Mouse (Mus musculus): ENCODE measurements around the gene Adgrf3. TPM values are rescaled to one million over a fixed set of nuclear protein-coding genes. Genes with fewer than 3 reads are reported as not detected.

The Adgrf3 gene
- polyA plus RNA-seq (2015; fragmentation: Nextera tagmentation; extraction: Ambion mirVana): not detected in 2 replicates

GRCm38 (mm10) chr5:30205493-30205892, at the start of gene Adgrf3:
Gene Adgrf3 (minus strand): TSS chr5:30205722.
- no peaks in the 10 kb centered on the region for H3K36me3 ChIP-seq
- ATAC-seq (ENCODE audit: low FRiP score, low read depth): no peak; the same call in 1 of the 2 replicates
- WGBS: 17% methylated on average over 5 of the region's 5 CpGs

DNA sequence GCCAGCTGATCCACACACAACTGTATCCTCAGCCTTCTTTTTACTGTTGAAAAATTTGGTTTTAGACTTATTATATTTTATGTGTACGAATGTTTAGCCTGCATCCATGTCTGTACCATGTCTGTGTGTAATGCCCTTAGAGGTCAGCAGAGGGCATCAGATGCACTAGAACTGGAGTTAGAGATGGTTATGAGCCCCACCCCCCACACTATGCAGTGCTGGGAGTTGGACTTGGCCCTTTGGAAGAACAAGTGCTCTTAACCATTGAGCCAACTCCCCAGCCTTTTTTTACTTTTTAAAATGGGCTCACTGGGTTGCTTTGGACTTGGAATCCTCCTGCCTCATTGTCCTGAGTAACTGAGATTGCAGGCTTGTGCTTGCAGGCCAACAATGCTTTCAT, 42.1 kb upstream of the Adgrf3 start:
- Histone ChIP-seq H3K4me2 (replicated peaks) (no peak overlapping the region), H3K4me3 (no peak overlapping the region)
- WGBS: 92% methylated on average over 1 of the region's 1 CpGs

More at GRCm38 (mm10) chr5:30205493-30205892, at the start of gene Adgrf3:
- Histone ChIP-seq H3K27ac (no peak within 1 kb of the TSS), H3K9me3 (no peaks in the 10 kb centered on the region), H3K9ac (no peak within 1 kb of the TSS), H3K27me3 (no peaks in the 10 kb centered on the region), H3K4me3 (no peak within 1 kb of the TSS), H3K4me1 (peaks cover 4% of the 10 kb centered on the region; the same call in 1 of the 2 replicates), H3K4me2 (replicated peaks) (no peak within 1 kb of the TSS)

GRCm38 (mm10) chr5:30245861-30246416, 40.4 kb upstream of the Adgrf3 start:
- 88% methylated on average over 9 of the region's 9 CpGs for WGBS
- Histone ChIP-seq H3K36me3 (peaks cover 21% of the 10 kb centered on the region), H3K9ac (no peak overlapping the region), H3K27ac (no peak overlapping the region), H3K4me2 (replicated peaks) (no peak overlapping the region), H3K9me3 (no peaks in the 10 kb centered on the region), H3K4me1 (peaks cover 26% of the 10 kb centered on the region), H3K4me3 (no peak overlapping the region), H3K27me3 (no peaks in the 10 kb centered on the region)
- no peak for ATAC-seq (ENCODE audit: low FRiP score, low read depth)

More for the DNA sequence above, 42.1 kb upstream of the Adgrf3 start:
- Histone ChIP-seq H3K9me3 (no peaks in the 10 kb centered on the region), H3K9ac (no peak overlapping the region), H3K36me3 (peaks cover 31% of the 10 kb centered on the region), H3K4me1 (peaks cover 21% of the 10 kb centered on the region), H3K27ac (no peak overlapping the region), H3K27me3 (no peaks in the 10 kb centered on the region)
- no peak for ATAC-seq (ENCODE audit: low FRiP score, low read depth)

DNA sequence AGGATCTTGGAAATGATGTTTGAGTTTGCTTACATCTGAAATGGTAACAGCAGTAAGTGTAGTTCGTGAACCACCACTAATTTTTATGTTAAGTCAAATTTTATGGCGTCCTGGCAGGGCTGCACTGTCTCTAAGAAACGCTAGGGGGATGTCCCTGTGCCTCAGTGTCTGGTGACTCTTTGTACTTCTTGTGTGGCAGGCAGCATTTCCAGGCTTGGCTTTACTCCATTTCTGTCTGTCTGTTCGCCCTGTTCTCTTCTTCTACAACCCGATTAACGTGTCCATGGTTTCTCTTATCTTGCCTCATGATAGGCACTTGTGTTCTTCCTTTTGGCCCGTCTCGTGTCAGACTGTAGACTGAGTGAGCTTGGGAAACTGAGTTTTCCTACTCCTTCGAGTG, 38.2 kb upstream of the Adgrf3 start:
- WGBS: 66% methylated on average over 9 of the region's 9 CpGs
- H3K4me1 ChIP-seq: peaks cover 26% of the 10 kb centered on the region
- H3K27ac ChIP-seq: no peak overlapping the region
- H3K27me3 ChIP-seq: no peaks in the 10 kb centered on the region
- H3K4me2 ChIP-seq (replicated peaks): no peak overlapping the region
- no peaks in the 10 kb centered on the region for H3K9me3 ChIP-seq
- peaks cover 7% of the 10 kb centered on the region for H3K36me3 ChIP-seq
- ATAC-seq (ENCODE audit: low FRiP score, low read depth): no peak
- H3K4me3 ChIP-seq: no peak overlapping the region
- H3K9ac ChIP-seq: no peak overlapping the region

DNA sequence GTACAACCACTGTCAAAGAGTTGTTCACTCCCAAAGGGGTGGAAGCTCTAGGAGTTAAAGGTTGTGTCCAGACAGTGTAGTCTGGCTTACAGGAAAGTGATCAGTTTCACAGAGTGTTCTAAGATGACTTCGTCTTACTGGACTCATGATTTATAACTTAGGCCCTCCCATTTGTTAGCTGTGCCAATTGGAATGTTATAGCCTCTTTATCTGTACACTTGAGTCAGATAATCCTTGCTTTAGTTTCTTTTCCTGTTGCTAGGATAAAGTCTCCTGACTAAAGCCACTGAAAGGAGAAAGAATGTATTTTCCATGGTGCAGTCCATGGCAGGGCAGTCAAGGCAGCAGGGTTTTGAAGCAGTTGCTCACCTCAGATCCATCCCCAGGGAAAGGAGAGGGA, 36.9 kb upstream of the Adgrf3 start:
- Histone ChIP-seq H3K27me3 (no peaks in the 10 kb centered on the region), H3K4me2 (replicated peaks) (no peak overlapping the region), H3K9me3 (no peaks in the 10 kb centered on the region), H3K9ac (no peak overlapping the region), H3K4me1 (peaks cover 26% of the 10 kb centered on the region), H3K27ac (no peak overlapping the region), H3K4me3 (no peak overlapping the region), H3K36me3 (peaks cover under 1% of the 10 kb centered on the region)
- WGBS: 40% methylated on average over 1 of the region's 1 CpGs
- no peak for ATAC-seq (ENCODE audit: low FRiP score, low read depth)

DNA sequence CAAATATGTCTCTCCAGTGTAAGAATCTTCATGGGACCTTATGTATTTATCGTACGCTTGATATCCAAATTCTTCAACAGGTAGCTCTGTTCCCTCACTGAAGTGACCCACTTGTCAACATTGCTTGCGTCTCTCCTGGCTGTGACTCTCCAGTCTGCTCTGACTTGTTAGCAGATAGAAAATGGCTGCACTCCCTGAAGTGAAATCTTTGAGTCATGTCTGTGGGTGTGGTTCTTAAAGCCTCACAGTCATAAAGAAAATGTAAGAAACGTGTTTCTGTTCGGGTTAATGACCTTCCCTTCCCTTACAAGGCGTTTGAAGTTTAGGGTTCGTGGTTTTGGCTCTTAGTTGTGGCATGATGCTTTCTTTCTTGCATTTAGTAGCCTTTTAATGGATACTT, 35.0 kb upstream of the Adgrf3 start:
- no peak for ATAC-seq (ENCODE audit: low FRiP score, low read depth)
- Histone ChIP-seq H3K4me1 (peaks cover 24% of the 10 kb centered on the region), H3K27me3 (no peaks in the 10 kb centered on the region), H3K9ac (no peak overlapping the region), H3K27ac (no peak overlapping the region), H3K4me2 (replicated peaks) (no peak overlapping the region), H3K4me3 (no peak overlapping the region), H3K36me3 (no peaks in the 10 kb centered on the region), H3K9me3 (no peaks in the 10 kb centered on the region)
- 64% methylated on average over 7 of the region's 7 CpGs for WGBS

GRCm38 (mm10) chr5:30238533-30238932, 33.0 kb upstream of the Adgrf3 start:
- H3K9me3 ChIP-seq: no peaks in the 10 kb centered on the region
- H3K27me3 ChIP-seq: no peaks in the 10 kb centered on the region
- no peak overlapping the region for H3K27ac ChIP-seq
- no peak for ATAC-seq (ENCODE audit: low FRiP score, low read depth)
- no peak overlapping the region for H3K9ac ChIP-seq
- no peak overlapping the region for H3K4me3 ChIP-seq
- H3K36me3 ChIP-seq: no peaks in the 10 kb centered on the region
- 89% methylated on average over 5 of the region's 5 CpGs for WGBS
- peaks cover 17% of the 10 kb centered on the region for H3K4me1 ChIP-seq
- H3K4me2 ChIP-seq (replicated peaks): no peak overlapping the region

- H3K27me3 ChIP-seq: no peaks in the 10 kb centered on the region
- 82% methylated on average over 2 of the region's 2 CpGs for WGBS
- H3K9ac ChIP-seq: no peak overlapping the region
- H3K4me3 ChIP-seq: no peak overlapping the region
- H3K27ac ChIP-seq: no peak overlapping the region
- no peak for ATAC-seq (ENCODE audit: low FRiP score, low read depth)
- no peaks in the 10 kb centered on the region for H3K9me3 ChIP-seq
- peaks cover 22% of the 10 kb centered on the region for H3K4me1 ChIP-seq
- H3K36me3 ChIP-seq: peaks cover 4% of the 10 kb centered on the region; the same call in 1 of the 2 replicates
- H3K4me2 ChIP-seq (replicated peaks): no peak overlapping the region
Measured at GRCm38 (mm10) chr5:30235641-30236126, 30.2 kb upstream of the Adgrf3 start.

GRCm38 (mm10) chr5:30233979-30234378, 28.5 kb upstream of the Adgrf3 start:
- Histone ChIP-seq H3K4me2 (replicated peaks) (peak overlapping the region; percentile 83), H3K9me3 (no peaks in the 10 kb centered on the region), H3K27me3 (no peaks in the 10 kb centered on the region), H3K27ac (no peak overlapping the region), H3K4me1 (peaks cover 22% of the 10 kb centered on the region), H3K4me3 (peak overlapping the region; percentile 83), H3K36me3 (peaks cover 11% of the 10 kb centered on the region), H3K9ac (peak overlapping the region; percentile 85)
- no peak for ATAC-seq (ENCODE audit: low FRiP score, low read depth)
- 79% methylated on average over 8 of the region's 8 CpGs for WGBS

- Histone ChIP-seq H3K9ac (peak overlapping the region; percentile 85), H3K4me2 (replicated peaks) (peak overlapping the region; percentile 83), H3K27ac (peak overlapping the region; percentile 85), H3K27me3 (no peaks in the 10 kb centered on the region), H3K4me3 (peak overlapping the region; percentile 83), H3K36me3 (peaks cover 11% of the 10 kb centered on the region), H3K9me3 (no peaks in the 10 kb centered on the region), H3K4me1 (peaks cover 22% of the 10 kb centered on the region)
- ATAC-seq (ENCODE audit: low FRiP score, low read depth): no peak
- whole genome bisulfite sequencing: 2% methylated on average over 15 of the region's 15 CpGs
Measured at GRCm38 (mm10) chr5:30233042-30233441, 27.5 kb upstream of the Adgrf3 start.

GRCm38 (mm10) chr5:30232271-30232971, 26.9 kb upstream of the Adgrf3 start, which contains the start of gene Selenoi:
Gene Selenoi (plus strand): TSS chr5:30232581.
- no peaks in the 10 kb centered on the region for H3K9me3 ChIP-seq
- peaks cover 11% of the 10 kb centered on the region for H3K36me3 ChIP-seq
- 4% methylated on average over 71 of the region's 71 CpGs for WGBS
- peaks cover 22% of the 10 kb centered on the region for H3K4me1 ChIP-seq
- peak within 1 kb of the TSS; percentile 83 for H3K4me2 ChIP-seq (replicated peaks)
- peak within 1 kb of the TSS; percentile 83 for H3K4me3 ChIP-seq
- no peaks in the 10 kb centered on the region for H3K27me3 ChIP-seq
- peak within 1 kb of the TSS; percentile 85 for H3K27ac ChIP-seq
- peak; percentile 100 for ATAC-seq (ENCODE audit: low FRiP score, low read depth)
- H3K9ac ChIP-seq: peak within 1 kb of the TSS; percentile 85

DNA sequence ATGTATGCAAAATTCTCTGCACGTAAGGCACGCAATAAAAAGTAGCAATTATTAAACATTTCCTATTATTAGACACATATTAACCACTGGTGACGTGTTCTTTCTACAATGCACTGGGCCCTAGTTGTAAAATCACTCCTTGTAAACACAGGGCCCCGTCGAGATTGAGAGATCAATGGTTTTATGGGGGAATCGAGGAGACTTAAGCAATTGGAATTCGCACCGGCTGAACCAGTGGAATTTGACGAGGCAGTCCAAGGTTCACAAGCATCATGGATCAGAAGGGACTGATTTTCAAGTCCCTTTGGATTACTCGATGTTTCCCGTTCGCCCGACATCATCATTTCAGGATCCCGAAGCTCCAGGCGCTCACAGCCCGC, 26.4 kb upstream of the Adgrf3 start:
- peak overlapping the region; percentile 85; the same call in 1 of the 2 replicates for H3K27ac ChIP-seq
- H3K4me1 ChIP-seq: peaks cover 22% of the 10 kb centered on the region
- peak overlapping the region; percentile 74 for H3K4me2 ChIP-seq (replicated peaks)
- H3K9me3 ChIP-seq: no peaks in the 10 kb centered on the region
- no peak for ATAC-seq (ENCODE audit: low FRiP score, low read depth)
- peak overlapping the region; percentile 77 for H3K9ac ChIP-seq
- H3K27me3 ChIP-seq: no peaks in the 10 kb centered on the region
- H3K4me3 ChIP-seq: peak overlapping the region; percentile 83
- H3K36me3 ChIP-seq: peaks cover 11% of the 10 kb centered on the region
- WGBS: 39% methylated on average over 16 of the region's 16 CpGs

Measured in limb, embryonic 13.5 days (tissue).